Mouse (Mus musculus) liver, embryonic 11.5 days (tissue): ENCODE measurements around the gene Atxn3. TPM values are rescaled to one million over a fixed set of nuclear protein-coding genes. Genes with fewer than 3 reads are reported as not detected.

Experiments
- ATAC-seq: fragments of 200-750 bp; cut with Nextera tagmentation; replicated peaks from 2 replicates; pipeline ENCODE4 v1.8.0; 2017; ENCODE audit warnings: moderate number of reproducible peaks, mild to moderate bottlenecking, moderate TSS enrichment, moderate library complexity; ENCODE audit not compliant: low FRiP score
- DNase-seq: peaks from one replicate; pipeline ENCODE4 v3.0.0-alpha.2; 2017; ENCODE audit warnings: low spot score
- H3K27ac ChIP-seq: fragments of 300-500 bp; sonication (generic); 2 replicates; pipeline ENCODE4 v1.5.1; 2014; ENCODE audit warnings: mild to moderate bottlenecking, low read depth, low read length, control low read depth
- H3K27me3 ChIP-seq: fragments of 300-500 bp; sonication (generic); replicated peaks from 2 replicates; pipeline ENCODE4 v1.6.1; 2014; ENCODE audit warnings: low read length, mixed read lengths; ENCODE audit not compliant: control insufficient read depth, insufficient read depth
- H3K36me3 ChIP-seq: fragments of 300-500 bp; sonication (generic); 2 replicates; pipeline ENCODE4 v1.6.1; 2014; ENCODE audit warnings: mild to moderate bottlenecking, low read length, moderate library complexity, mixed read lengths; ENCODE audit not compliant: control insufficient read depth, insufficient read depth
- H3K4me1 ChIP-seq: fragments of 300-500 bp; sonication (generic); replicated peaks from 2 replicates; pipeline ENCODE4 v1.6.1; 2014; ENCODE audit warnings: low read length, mixed read lengths; ENCODE audit not compliant: control insufficient read depth, insufficient read depth
- H3K4me2 ChIP-seq: fragments of 300-500 bp; sonication (generic); 2 replicates; pipeline ENCODE4 v1.6.1; 2014; ENCODE audit warnings: mild to moderate bottlenecking, control low read depth, moderate library complexity
- H3K4me3 ChIP-seq: fragments of 300-500 bp; sonication (generic); 2 replicates; pipeline ENCODE4 v1.5.1; 2014; ENCODE audit warnings: low read depth, low read length, control low read depth
- H3K9ac ChIP-seq: fragments of 300-500 bp; sonication (generic); 2 replicates; pipeline ENCODE4 v1.6.1; 2014; ENCODE audit warnings: low read depth, low read length, control low read depth
- H3K9me3 ChIP-seq: fragments of 300-500 bp; sonication (generic); 2 replicates; pipeline ENCODE4 v1.6.1; 2016; ENCODE audit warnings: low read length, inconsistent platforms, mixed read lengths; ENCODE audit not compliant: control insufficient read depth
- WGBS: fragments of 180-500 bp; shearing (Covaris S2); extraction: QIAGEN DNeasy Blood & Tissue Kit; methylation state at CpG from one replicate; pipeline ENCODE4 v1.1.7; 2014; 5-methylcytosine and 5-hydroxymethylcytosine counted together
- polyA plus RNA-seq: library from polyadenylated mRNA; unstranded; fragments of >200 nt; fragmentation: Nextera tagmentation; extraction: Ambion mirVana; gene quantifications from 2 replicates; pipeline ENCODE4 v1.2.1, GENCODE M21; 2014

Atxn3 gene
- 21.4 and 23.4 TPM in 2 replicates for polyA plus RNA-seq

- peak within 1 kb of the TSS; percentile 93 for H3K9ac ChIP-seq
- peak within 1 kb of the TSS; percentile 88 for H3K4me3 ChIP-seq
- DNase-seq: peak; percentile 95
- H3K9me3 ChIP-seq: no peaks in the 10 kb centered on the region
- H3K4me1 ChIP-seq: no peaks in the 10 kb centered on the region
- ATAC-seq: peak; percentile 98
- H3K27me3 ChIP-seq: no peaks in the 10 kb centered on the region
- H3K27ac ChIP-seq: peak within 1 kb of the TSS; percentile 75; the same call in 1 of the 2 replicates
- no peaks in the 10 kb centered on the region for H3K36me3 ChIP-seq
- WGBS: under 1% methylated on average over 54 of the region's 54 CpGs
- H3K4me2 ChIP-seq: peak within 1 kb of the TSS; percentile 76
Observed at GRCm38 (mm10) chr12:101957942-101958544, at the start of gene Atxn3. Atxn3 (minus strand) TSS chr12:101958246.

GRCm38 (mm10) chr12:102000785-102001184, 42.7 kb upstream of the Atxn3 start:
- Histone ChIP-seq H3K36me3 (peaks cover 58% of the 10 kb centered on the region), H3K4me3 (no peak overlapping the region), H3K4me2 (no peak overlapping the region), H3K27ac (no peak overlapping the region), H3K27me3 (no peaks in the 10 kb centered on the region), H3K9me3 (no peaks in the 10 kb centered on the region), H3K9ac (no peak overlapping the region), H3K4me1 (no peaks in the 10 kb centered on the region)
- whole genome bisulfite sequencing: 90% methylated on average over 11 of the region's 11 CpGs
- DNase-seq (no peak), ATAC-seq (no peak)

DNA sequence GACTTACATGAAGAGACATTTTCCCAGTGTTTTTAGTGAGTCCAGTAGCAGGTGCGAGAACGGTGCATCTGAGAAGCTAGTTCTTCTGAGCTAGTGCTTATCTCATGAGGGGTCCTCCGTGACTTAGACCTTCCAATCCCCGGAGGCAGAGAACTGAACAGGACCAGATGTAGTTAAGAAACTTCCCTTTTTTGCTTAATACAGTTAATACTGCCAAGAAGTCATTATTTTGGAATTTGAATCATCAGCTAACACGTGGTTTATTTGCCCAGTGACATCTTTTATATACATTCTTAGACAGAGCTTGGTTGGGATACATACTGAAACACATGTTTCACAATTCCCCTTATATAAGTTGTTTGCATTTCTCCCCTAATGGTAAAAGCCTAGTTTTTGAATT, 40.9 kb upstream of the Atxn3 start:
- ATAC-seq (no peak), DNase-seq (no peak)
- Histone ChIP-seq H3K27ac (no peak overlapping the region), H3K4me1 (no peaks in the 10 kb centered on the region), H3K4me3 (no peak overlapping the region), H3K4me2 (no peak overlapping the region), H3K9ac (no peak overlapping the region), H3K27me3 (no peaks in the 10 kb centered on the region), H3K9me3 (no peaks in the 10 kb centered on the region), H3K36me3 (peaks cover 55% of the 10 kb centered on the region)
- 85% methylated on average over 5 of the region's 5 CpGs for WGBS

DNA sequence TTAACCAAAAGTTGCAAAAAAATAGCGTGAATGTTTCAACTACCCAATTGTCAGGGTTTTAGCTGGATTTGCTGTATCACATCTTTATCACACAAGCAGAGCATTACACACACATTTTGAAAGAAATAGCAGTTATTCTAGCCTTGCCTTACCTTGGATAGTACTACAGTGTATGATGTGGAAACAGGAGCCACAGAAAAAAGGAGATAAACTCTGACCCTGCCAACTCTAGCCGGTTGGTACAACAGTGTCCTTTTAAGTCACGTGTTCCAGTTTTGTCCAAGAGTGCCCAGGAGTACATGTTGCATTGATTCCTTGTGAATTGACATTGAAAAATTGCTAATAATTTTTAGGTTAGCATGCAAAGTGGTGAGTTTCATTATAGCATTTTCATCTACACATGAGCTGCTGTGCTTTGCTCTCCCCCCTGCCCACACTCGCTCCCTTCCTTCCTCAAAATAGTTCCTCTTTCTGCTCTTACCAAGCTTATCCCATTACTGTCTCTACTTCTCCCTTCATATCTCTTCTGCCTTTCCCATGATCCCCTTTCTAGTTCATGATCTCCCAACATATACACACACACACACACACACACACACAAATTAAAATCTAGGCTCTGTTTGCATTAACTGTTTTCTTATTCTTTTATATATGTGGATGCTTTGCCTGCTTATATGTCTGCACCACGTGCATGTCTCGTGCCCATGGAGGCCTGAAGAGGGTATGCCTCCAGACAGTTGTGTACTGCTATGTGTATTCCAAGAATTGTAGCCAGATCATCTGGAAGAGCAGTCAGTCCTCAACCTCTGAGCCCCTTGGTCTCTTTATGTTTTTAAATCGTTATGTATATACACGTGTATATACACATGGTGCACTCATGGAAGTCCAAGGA, 36.8 kb upstream of the Atxn3 start:
- H3K27ac ChIP-seq: no peak overlapping the region
- no peaks in the 10 kb centered on the region for H3K4me1 ChIP-seq
- no peak for ATAC-seq
- H3K4me2 ChIP-seq: no peak overlapping the region
- H3K36me3 ChIP-seq: peaks cover 65% of the 10 kb centered on the region
- 80% methylated on average over 8 of the region's 8 CpGs for WGBS
- H3K27me3 ChIP-seq: no peaks in the 10 kb centered on the region
- H3K9ac ChIP-seq: no peak overlapping the region
- no peak overlapping the region for H3K4me3 ChIP-seq
- no peak for DNase-seq
- H3K9me3 ChIP-seq: no peaks in the 10 kb centered on the region

DNA sequence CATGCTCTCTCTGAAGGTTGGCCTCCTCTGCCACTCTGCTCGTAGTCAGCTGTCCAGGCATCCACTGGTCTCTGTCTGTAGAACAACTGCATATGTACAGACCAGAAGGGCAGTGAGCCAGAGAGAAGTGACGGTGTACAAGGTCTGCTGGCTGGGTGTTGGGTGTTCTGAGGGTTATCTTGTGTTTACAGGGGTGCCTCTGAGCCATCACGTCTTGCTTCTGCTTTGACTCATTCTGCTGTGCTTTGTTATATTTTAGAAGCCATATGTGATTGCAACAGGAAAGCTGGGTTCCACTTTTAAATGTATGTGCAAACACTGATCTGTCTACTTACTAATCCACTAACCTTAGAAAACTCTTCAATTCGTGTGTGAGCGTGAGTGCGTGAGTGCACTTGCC, 29.6 kb upstream of the Atxn3 start:
- no peak for ATAC-seq
- 81% methylated on average over 6 of the region's 6 CpGs for WGBS
- no peak for DNase-seq

DNA sequence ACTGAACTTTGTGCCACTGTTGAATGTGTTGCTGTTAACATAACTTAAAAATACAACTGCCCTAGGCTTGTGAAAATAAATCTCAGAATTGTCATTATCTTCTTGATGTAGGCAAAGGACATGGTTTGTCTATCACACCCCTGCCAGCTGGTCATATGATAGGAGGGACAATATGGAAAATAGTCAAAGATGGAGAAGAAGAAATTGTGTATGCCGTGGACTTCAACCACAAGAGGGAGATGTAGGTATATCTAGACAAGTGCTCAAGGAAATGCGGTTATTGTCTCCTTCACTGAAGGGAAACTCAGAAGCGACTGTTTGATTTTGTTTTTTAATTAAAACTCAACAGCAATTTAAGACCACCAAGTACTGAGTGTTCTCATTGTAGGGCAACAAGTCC, 27.1 kb upstream of the Atxn3 start:
- peaks cover 3% of the 10 kb centered on the region; the same call in 1 of the 2 replicates for H3K4me1 ChIP-seq
- no peak overlapping the region for H3K9ac ChIP-seq
- H3K27ac ChIP-seq: no peak overlapping the region
- ATAC-seq: 0 out of 2 replicates have a peak, but pooled peaks have one; percentile 15
- DNase-seq: no peak
- 79% methylated on average over 3 of the region's 3 CpGs for WGBS
- H3K4me3 ChIP-seq: no peak overlapping the region
- no peaks in the 10 kb centered on the region for H3K27me3 ChIP-seq
- H3K9me3 ChIP-seq: no peaks in the 10 kb centered on the region
- peaks cover 49% of the 10 kb centered on the region for H3K36me3 ChIP-seq
- no peak overlapping the region for H3K4me2 ChIP-seq

More for the DNA sequence above, 29.6 kb upstream of the Atxn3 start:
- H3K9ac ChIP-seq: no peak overlapping the region
- no peak overlapping the region for H3K27ac ChIP-seq
- no peaks in the 10 kb centered on the region for H3K4me1 ChIP-seq
- no peak overlapping the region for H3K4me2 ChIP-seq
- no peaks in the 10 kb centered on the region for H3K9me3 ChIP-seq
- no peak overlapping the region for H3K4me3 ChIP-seq
- H3K27me3 ChIP-seq: no peaks in the 10 kb centered on the region
- H3K36me3 ChIP-seq: peaks cover 69% of the 10 kb centered on the region

- Histone ChIP-seq H3K9ac (no peak overlapping the region), H3K27ac (no peak overlapping the region), H3K4me2 (no peak overlapping the region), H3K4me1 (peaks cover 17% of the 10 kb centered on the region), H3K36me3 (peaks cover 34% of the 10 kb centered on the region), H3K9me3 (no peaks in the 10 kb centered on the region), H3K27me3 (no peaks in the 10 kb centered on the region), H3K4me3 (no peak overlapping the region)
- DNase-seq: no peak
- ATAC-seq: no peak
- WGBS: 92% methylated on average over 9 of the region's 9 CpGs
Observed at GRCm38 (mm10) chr12:101982977-101983376, 24.9 kb upstream of the Atxn3 start.

DNA sequence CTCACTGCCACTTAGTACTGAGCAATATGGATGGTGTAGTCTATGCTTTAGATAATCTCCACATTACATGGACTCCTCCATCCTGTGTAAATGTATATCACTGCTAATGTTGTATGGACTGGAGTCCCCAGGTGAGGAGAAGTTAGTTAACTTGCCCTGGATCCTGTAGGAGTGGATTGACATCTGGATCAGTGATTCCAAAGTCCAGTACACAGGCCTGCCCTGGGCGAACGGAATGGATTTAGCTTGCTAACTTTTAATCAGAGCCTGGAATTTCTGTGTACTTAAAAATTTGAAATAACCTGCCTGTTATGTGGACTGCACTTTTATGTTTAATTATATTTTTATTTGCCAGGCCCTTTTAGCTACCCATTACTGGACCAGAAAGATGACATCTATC, 23.5 kb upstream of the Atxn3 start:
- H3K4me3 ChIP-seq: no peak overlapping the region
- WGBS: 89% methylated on average over 2 of the region's 2 CpGs
- ATAC-seq: no peak
- no peak overlapping the region for H3K4me2 ChIP-seq
- no peak overlapping the region for H3K9ac ChIP-seq
- H3K27ac ChIP-seq: no peak overlapping the region
- DNase-seq: no peak
- no peaks in the 10 kb centered on the region for H3K27me3 ChIP-seq
- H3K4me1 ChIP-seq: peaks cover 28% of the 10 kb centered on the region
- H3K36me3 ChIP-seq: peaks cover 26% of the 10 kb centered on the region
- H3K9me3 ChIP-seq: no peaks in the 10 kb centered on the region
